Comparison of ENCODE assay signal across 26 mouse cellular contexts in genomic region chr6:137788976-137789590, GRCm38 (mm10). TPM values are rescaled to one million over a fixed set of nuclear protein-coding genes. Genes with fewer than 3 reads are reported as not detected.
DNase-seq lines count a peak whose midpoint lies in the region; ATAC-seq lines count a peak whose summit lies in the region.
"Had no signal": no experiment of that assay in that cellular context is flagged by ENCODE, and none has a peak within 500 bp of the region (broad histone marks: within the 10 kb centered on the region; RNA-seq: fewer than 3 reads in every experiment).

No protein-coding gene starts in this region.

- peak; percentile 37; the same call in 1 of the 2 replicates for ATAC-seq in limb, embryonic 12.5 days (ENCODE audit: insufficient number of reproducible peaks, insufficient read depth, low FRiP score, low TSS enrichment, low read depth)
- ATAC-seq: forebrain, embryonic 14.5 days had no signal

- peaks cover 16% of the 10 kb centered on the region for H3K4me1 ChIP-seq in limb, embryonic 12.5 days (replicated peaks)
- H3K4me1 ChIP-seq: hindbrain, embryonic 12.5 days; liver, embryonic 13.5 days; stomach, embryonic 15.5 days had no signal

- peak; percentile 34 for DNase-seq in embryo, embryonic 11 days
- DNase-seq in embryo, embryonic 9.5 days (ENCODE audit: extremely low spot score) = no peak
- DNase-seq in forelimb bud, embryonic 11.5 days (ENCODE audit: low read depth, low spot score) = peak; percentile 62
- DNase-seq in layer of hippocampus, postnatal 14 days (ENCODE audit: low spot score in 2 of 2) = no peak
- DNase-seq in lung, adult 18-20 months = no peak
- DNase-seq in thymus, postnatal 10 days (ENCODE audit: low spot score in 2 of 2) = no peak
- DNase-seq: adrenal gland, postnatal 14 days; cerebellum, adult 11-12 months; cerebellum, adult 9-11 months; kidney, adult 8-10 months; kidney, postnatal 4 days; layer of hippocampus, postnatal 36 days; liver, embryonic 13.5 days; lung, adult 2 months; lung, postnatal 14 days; right cerebral cortex, postnatal 25 days; thymus, postnatal 14 days had no signal

- H3K9me3 ChIP-seq in limb, embryonic 12.5 days = no peaks in the 10 kb centered on the region
- H3K9me3 ChIP-seq: embryonic facial prominence, embryonic 15.5 days; heart, embryonic 15.5 days; hindbrain, embryonic 12.5 days; limb, embryonic 15.5 days; liver, embryonic 13.5 days; stomach, embryonic 15.5 days had no signal

- no peaks in the 10 kb centered on the region for H3K27me3 ChIP-seq in limb, embryonic 12.5 days
- H3K27me3 ChIP-seq: embryonic facial prominence, embryonic 15.5 days; heart, embryonic 15.5 days; hindbrain, embryonic 12.5 days; limb, embryonic 15.5 days; liver, embryonic 13.5 days; stomach, embryonic 15.5 days had no signal

- no peak overlapping the region for H3K4me3 ChIP-seq in limb, embryonic 12.5 days (replicated peaks)
- H3K4me3 ChIP-seq: embryonic facial prominence, embryonic 15.5 days; heart, embryonic 15.5 days; hindbrain, embryonic 12.5 days; limb, embryonic 15.5 days; liver, embryonic 13.5 days; stomach, embryonic 15.5 days had no signal

- H3K36me3 ChIP-seq in limb, embryonic 12.5 days = peaks cover 7% of the 10 kb centered on the region; the same call in 1 of the 2 replicates
- H3K36me3 ChIP-seq: embryonic facial prominence, embryonic 15.5 days; heart, embryonic 15.5 days; hindbrain, embryonic 12.5 days; limb, embryonic 15.5 days; stomach, embryonic 15.5 days had no signal

- no peak overlapping the region for H3K27ac ChIP-seq in limb, embryonic 12.5 days
- H3K27ac ChIP-seq: embryonic facial prominence, embryonic 15.5 days; heart, embryonic 15.5 days; hindbrain, embryonic 12.5 days; kidney, postnatal 0 days; limb, embryonic 15.5 days; liver, embryonic 13.5 days; stomach, embryonic 15.5 days had no signal

- no peak overlapping the region for H3K9ac ChIP-seq in limb, embryonic 12.5 days (replicated peaks)
- H3K9ac ChIP-seq: embryonic facial prominence, embryonic 15.5 days; heart, embryonic 15.5 days; hindbrain, embryonic 12.5 days; limb, embryonic 15.5 days; liver, embryonic 13.5 days; stomach, embryonic 15.5 days had no signal

- H3K4me2 ChIP-seq in limb, embryonic 12.5 days = no peak overlapping the region
- H3K4me2 ChIP-seq: embryonic facial prominence, embryonic 15.5 days; heart, embryonic 15.5 days; hindbrain, embryonic 12.5 days; limb, embryonic 15.5 days; liver, embryonic 13.5 days; midbrain, embryonic 11.5 days; stomach, embryonic 15.5 days had no signal

- 23% methylated on average over 9 of the region's 9 CpGs for WGBS in limb, embryonic 12.5 days

RNA-seq across cellular contexts. Expression of gene Dera, which starts 34.7 kb away (rescaled TPM):
- 63.0 and 64.4 TPM in 2 replicates for polyA plus RNA-seq in limb, embryonic 12.5 days (2016; fragmentation: Nextera tagmentation; extraction: Ambion mirVana)
- total RNA-seq in layer of hippocampus, postnatal 14 days (2021) = 10 to 100 TPM; 10.7 TPM

RNA-seq across cellular contexts. Expression of gene Strap, which starts 54.2 kb away (rescaled TPM):
- 204 and 205 TPM in 2 replicates for polyA plus RNA-seq in limb, embryonic 12.5 days (2016; fragmentation: Nextera tagmentation; extraction: Ambion mirVana)
- 100 to 1,000 TPM; 131 to 134 TPM for total RNA-seq in layer of hippocampus, postnatal 14 days (2021)

Comparison
In these comparisons a context has a peak if more than half of its experiments do, and no peak if none do; other contexts are left out.
1. DNase-seq: peak in embryo, embryonic 11 days (single experiment) and forelimb bud, embryonic 11.5 days (single experiment); none in embryo, embryonic 9.5 days (single experiment), layer of hippocampus, postnatal 14 days (0 of 2), lung, adult 18-20 months (0 of 2) and thymus, postnatal 10 days (0 of 2).